Mouse (Mus musculus) liver, postnatal 0 days (tissue): ENCODE results near the gene Bag6.

Experiments
- CTCF ChIP-seq: sonication (generic); IDR thresholded peaks from 2 replicates; pipeline ENCODE4 v1.5.1; 2016; ENCODE audit warnings: antibody characterized with exemption, low read depth
- EP300 ChIP-seq: IDR thresholded peaks from 2 replicates; pipeline ENCODE4 v1.6.1; 2016; ENCODE audit warnings: antibody characterized with exemption, low read depth, mild to moderate bottlenecking

- TF ChIP-seq CTCF (no peak), EP300 (no peak)
Measured at GRCm38 (mm10) chr17:35157661-35158175, 22.7 kb downstream of the Bag6 start.
